Mouse (Mus musculus) bone marrow macrophage, adult 2 months (primary cell): Measurements from ENCODE around the gene Cxcl17.

ENCODE experiments used
- CTCF ChIP-seq: IDR thresholded peaks from 2 replicates; pipeline ENCODE4 v1.5.1; 2012; ENCODE audit warnings: low read depth, mild to moderate bottlenecking, low read length, moderate library complexity
- POLR2A ChIP-seq: IDR thresholded peaks from 2 replicates; pipeline ENCODE4 v1.6.1; 2012; ENCODE audit warnings: mild to moderate bottlenecking, low read depth, low read length, borderline replicate concordance

- TF ChIP-seq POLR2A (no peak), CTCF (no peak)
These were observed 22.2 kb upstream of the Cxcl17 start for GRCm38 (mm10) chr7:25434654-25435545.
